Mouse (Mus musculus) MEL (cell line): ENCODE results near the gene Atp8b4. TPM values are rescaled to one million over a fixed set of nuclear protein-coding genes. Genes with fewer than 3 reads are reported as not detected.

Experiments
- DNase-seq: peaks from one replicate; pipeline ENCODE4 v3.0.0; 2011; ENCODE audit warnings: low read depth, low spot score
- H3K27ac ChIP-seq: 2 replicates; pipeline ENCODE4 v1.5.1; 2012; ENCODE audit warnings: low read depth, mild to moderate bottlenecking, control low read depth, low read length, moderate library complexity; ENCODE audit not compliant: control insufficient read depth
- H3K27me3 ChIP-seq, 2 experiments: fragments of 150-350 bp in 1 of 2; sonication (generic) in 1 of 2; 2 replicates each; pipeline ENCODE4 v1.6.1; 2012; ENCODE audit warnings: low read length in 2 of 2, mild to moderate bottlenecking in 2 of 2, improper control_type of control experiment in 1 of 2, moderate library complexity in 1 of 2; ENCODE audit not compliant: insufficient read depth in 2 of 2, control insufficient read depth in 1 of 2
- H3K36me3 ChIP-seq, 2 experiments: 2 replicates each; pipeline ENCODE4 v1.6.1; 2012 to 2014; ENCODE audit warnings: low read length in 2 of 2, improper control_type of control experiment in 1 of 2, inconsistent platforms in 1 of 2, mild to moderate bottlenecking in 1 of 2; ENCODE audit not compliant: insufficient read depth in 2 of 2, control insufficient read depth in 1 of 2
- H3K4me1 ChIP-seq, 2 experiments: fragments of 150-350 bp in 1 of 2; sonication (generic) in 1 of 2; 2 replicates each; pipeline ENCODE4 v1.6.1; 2012; ENCODE audit warnings: low read length in 2 of 2, improper control_type of control experiment in 1 of 2, mild to moderate bottlenecking in 1 of 2; ENCODE audit not compliant: insufficient read depth in 2 of 2, control insufficient read depth in 1 of 2
- H3K4me3 ChIP-seq, 2 experiments: fragments of 150-350 bp in 1 of 2; sonication (generic) in 1 of 2; 2 replicates each; pipeline ENCODE4 v1.5.1; 2012; ENCODE audit warnings: low read depth in 2 of 2, low read length in 2 of 2, mild to moderate bottlenecking in 2 of 2, moderate library complexity in 2 of 2, control low read depth in 1 of 2, improper control_type of control experiment in 1 of 2; ENCODE audit not compliant: control insufficient read depth in 1 of 2, insufficient read depth in 1 of 2
- H3K79me2 ChIP-seq: 2 replicates; pipeline ENCODE4 v1.6.1; 2012; ENCODE audit warnings: mild to moderate bottlenecking, low read length, moderate library complexity; ENCODE audit not compliant: control insufficient read depth, poor library complexity, insufficient read depth
- H3K9ac ChIP-seq: 2 replicates; pipeline ENCODE4 v1.6.1; 2012; ENCODE audit warnings: low read depth, mild to moderate bottlenecking, control low read depth, low read length, moderate library complexity; ENCODE audit not compliant: control insufficient read depth, poor library complexity, severe bottlenecking
- H3K9me3 ChIP-seq: fragments of 150-350 bp; sonication (generic); replicated peaks from 2 replicates; pipeline ENCODE4 v1.6.1; 2012; ENCODE audit warnings: mild to moderate bottlenecking, low read length, improper control_type of control experiment, moderate library complexity; ENCODE audit not compliant: insufficient read depth
- BHLHE40 ChIP-seq: IDR thresholded peaks from 2 replicates; pipeline ENCODE4 v1.6.1; 2012; ENCODE audit warnings: low read depth, mild to moderate bottlenecking, inconsistent platforms, low read length, improper control_type of control experiment, borderline replicate concordance
- CHD1 ChIP-seq: IDR thresholded peaks from 2 replicates; pipeline ENCODE4 v1.6.1; 2012; ENCODE audit warnings: low read depth, mild to moderate bottlenecking, inconsistent platforms, low read length, improper control_type of control experiment
- CHD2 ChIP-seq: IDR thresholded peaks from 2 replicates; pipeline ENCODE4 v1.6.1; 2011; ENCODE audit warnings: low read length, improper control_type of control experiment
- CTCF ChIP-seq, 3 experiments: IDR thresholded peaks in 2 of 3; conservative IDR thresholded peaks in 1 of 3; 2 replicates each; pipeline ENCODE4 v1.5.1; 2011 to 2012; ENCODE audit warnings: low read length in 3 of 3, low read depth in 2 of 3, mild to moderate bottlenecking in 2 of 3, improper control_type of control experiment in 1 of 3, inconsistent platforms in 1 of 3, mixed read lengths in 1 of 3, moderate library complexity in 1 of 3; ENCODE audit not compliant: control insufficient read depth in 1 of 3, insufficient read depth in 1 of 3, poor library complexity in 1 of 3, severe bottlenecking in 1 of 3
- E2F4 ChIP-seq: IDR thresholded peaks from 2 replicates; pipeline ENCODE4 v1.6.1; 2011; ENCODE audit warnings: low read depth, low read length, improper control_type of control experiment, borderline replicate concordance
- EP300 ChIP-seq, 2 experiments: IDR thresholded peaks; 2 replicates each; pipeline ENCODE4 v1.6.1; 2011; ENCODE audit warnings: improper control_type of control experiment in 2 of 2, low read length in 2 of 2, low read depth in 1 of 2, mild to moderate bottlenecking in 1 of 2
- ETS1 ChIP-seq: IDR thresholded peaks from 2 replicates; pipeline ENCODE4 v1.6.1; 2012; ENCODE audit warnings: low read depth, mild to moderate bottlenecking, inconsistent platforms, low read length, improper control_type of control experiment, moderate library complexity
- GABPA ChIP-seq: IDR thresholded peaks from 2 replicates; pipeline ENCODE4 v1.6.1; 2012; ENCODE audit warnings: low read depth, mild to moderate bottlenecking, inconsistent platforms, low read length, improper control_type of control experiment, moderate library complexity
- GATA1 ChIP-seq: IDR thresholded peaks from 2 replicates; pipeline ENCODE4 v1.6.1; 2011; ENCODE audit warnings: low read depth, low read length, improper control_type of control experiment
- HCFC1 ChIP-seq: IDR thresholded peaks from 2 replicates; pipeline ENCODE4 v1.6.1; 2012; ENCODE audit warnings: low read depth, mild to moderate bottlenecking, inconsistent platforms, low read length, improper control_type of control experiment, moderate library complexity
- JUND ChIP-seq: IDR thresholded peaks from 2 replicates; pipeline ENCODE4 v1.6.1; 2011; ENCODE audit warnings: low read depth, mild to moderate bottlenecking, improper control_type of control experiment, low read length
- KAT2A ChIP-seq: conservative IDR thresholded peaks from 2 replicates; pipeline ENCODE4 v1.6.1; 2012; ENCODE audit warnings: low read depth, low read length, improper control_type of control experiment, inconsistent platforms
- MAFK ChIP-seq: IDR thresholded peaks from 2 replicates; pipeline ENCODE4 v1.6.1; 2011; ENCODE audit warnings: low read depth, mild to moderate bottlenecking, low read length, improper control_type of control experiment, borderline replicate concordance
- MXI1 ChIP-seq: IDR thresholded peaks from 2 replicates; pipeline ENCODE4 v1.6.1; 2011; ENCODE audit warnings: mild to moderate bottlenecking, low read depth, low read length, improper control_type of control experiment
- MYB ChIP-seq: IDR thresholded peaks from 2 replicates; pipeline ENCODE4 v1.6.1; 2011; ENCODE audit warnings: mild to moderate bottlenecking, low read depth, low read length, improper control_type of control experiment
- MYC ChIP-seq: IDR thresholded peaks from 2 replicates; pipeline ENCODE4 v1.6.1; 2011; ENCODE audit warnings: low read depth, mild to moderate bottlenecking, low read length, improper control_type of control experiment, moderate library complexity
- NELFE ChIP-seq: IDR thresholded peaks from 2 replicates; pipeline ENCODE4 v1.6.1; 2011; ENCODE audit warnings: low read depth, low read length, improper control_type of control experiment
- NRF1 ChIP-seq: IDR thresholded peaks from 2 replicates; pipeline ENCODE4 v1.6.1; 2014; ENCODE audit warnings: low read depth, mild to moderate bottlenecking, inconsistent platforms, low read length, improper control_type of control experiment, moderate library complexity; ENCODE audit not compliant: poor library complexity, insufficient read depth, severe bottlenecking
- POLR2AphosphoS2 ChIP-seq: IDR thresholded peaks from 2 replicates; pipeline ENCODE4 v1.6.1; 2011; ENCODE audit warnings: low read length, improper control_type of control experiment
- POLR2AphosphoS5 ChIP-seq: IDR thresholded peaks from 2 replicates; pipeline ENCODE4 v1.6.1; 2012; ENCODE audit warnings: low read depth, borderline replicate concordance, mild to moderate bottlenecking, inconsistent platforms, low read length, moderate library complexity, mixed read lengths
- RCOR1 ChIP-seq: IDR thresholded peaks from 2 replicates; pipeline ENCODE4 v1.6.1; 2012; ENCODE audit warnings: low read depth, mild to moderate bottlenecking, inconsistent platforms, low read length, improper control_type of control experiment
- SIN3A ChIP-seq: IDR thresholded peaks from 2 replicates; pipeline ENCODE4 v1.6.1; 2012; ENCODE audit warnings: low read length, improper control_type of control experiment, inconsistent platforms
- TAL1 ChIP-seq: IDR thresholded peaks from 2 replicates; pipeline ENCODE4 v1.6.1; 2012; ENCODE audit warnings: mild to moderate bottlenecking, inconsistent platforms, low read length, moderate library complexity, mixed read lengths
- TBP ChIP-seq: IDR thresholded peaks from 2 replicates; pipeline ENCODE4 v1.8.0; 2011; ENCODE audit warnings: low read depth, low read length, improper control_type of control experiment
- TCF12 ChIP-seq: IDR thresholded peaks from 2 replicates; pipeline ENCODE4 v1.6.1; 2014; ENCODE audit warnings: low read depth, mild to moderate bottlenecking, inconsistent platforms, low read length, improper control_type of control experiment, moderate library complexity
- ZMIZ1 ChIP-seq: IDR thresholded peaks from 2 replicates; pipeline ENCODE4 v1.6.1; 2012; ENCODE audit warnings: low read depth, mild to moderate bottlenecking, inconsistent platforms, low read length, improper control_type of control experiment, moderate library complexity
- ZNF384 ChIP-seq: IDR thresholded peaks from 2 replicates; pipeline ENCODE4 v1.6.1; 2012; ENCODE audit warnings: low read depth, mild to moderate bottlenecking, inconsistent platforms, low read length, improper control_type of control experiment
- polyA plus RNA-seq, 2 experiments: library from polyadenylated mRNA; stranded (reverse) in 1 of 2; unstranded in 1 of 2; fragments of >175 nt in 1 of 2; fragments of >200 nt in 1 of 2; gene quantifications; 2 replicates each; pipeline versions ENCODE4 v1.2.1 to v1.2.4; 2012; ENCODE audit warnings: low replicate concordance in 2 of 2, low read depth in 1 of 2; ENCODE audit not compliant: insufficient read length in 2 of 2, insufficient read depth in 1 of 2, missing spikeins in 1 of 2
- total RNA-seq: library from RNA; depleted of rRNA; stranded (reverse); fragments of 300-350 nt; gene quantifications from 2 replicates; pipeline ENCODE4 v1.2.3, GENCODE M21; 2012

Gene Atp8b4
- total and polyA plus RNA-seq, 3 experiments, result not detected

DNA sequence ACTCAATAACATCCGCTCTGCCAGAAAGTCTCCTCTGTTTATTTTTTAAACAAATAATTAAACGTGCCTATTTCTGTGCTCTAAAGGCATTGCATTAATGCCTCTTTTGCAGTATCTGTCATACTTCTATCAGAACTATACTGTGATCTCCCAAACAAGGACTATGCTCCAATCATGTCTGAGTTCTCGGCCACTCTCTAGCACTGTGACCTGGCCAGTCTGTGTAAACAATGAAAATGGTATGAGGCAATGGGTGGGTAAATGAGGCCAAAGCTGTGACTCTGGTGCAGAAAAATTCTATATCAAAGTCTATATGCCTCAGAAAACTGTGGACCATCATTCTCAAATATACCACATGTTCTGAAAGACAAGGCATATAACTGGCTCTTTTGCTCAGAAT is 140.5 kb downstream of the Atp8b4 start:
- no peak overlapping the region for H3K4me3 ChIP-seq
- no peak overlapping the region for H3K9ac ChIP-seq
- H3K9me3 ChIP-seq, result no peaks in the 10 kb centered on the region
- no peak for DNase-seq
- TF ChIP-seq EP300 (IDR thresholded peaks at IDR 0.05; ENCODE audit: low read depth in 1 of 2, low read length in 2 of 2) (no peak), BHLHE40 (no peak), SIN3A (no peak), HCFC1 (no peak), NRF1 (no peak), POLR2AphosphoS5 (no peak), KAT2A (no peak)
- H3K36me3 ChIP-seq, result peaks cover 0 to 3% of the 10 kb centered on the region in 2 experiments; a peak in 1 of 4 replicates
- H3K79me2 ChIP-seq, result no peaks in the 10 kb centered on the region
- no peaks in the 10 kb centered on the region; a peak in 3 of 4 replicates for H3K27me3 ChIP-seq
- H3K27ac ChIP-seq, result no peak overlapping the region
- no peaks in the 10 kb centered on the region for H3K4me1 ChIP-seq

DNA sequence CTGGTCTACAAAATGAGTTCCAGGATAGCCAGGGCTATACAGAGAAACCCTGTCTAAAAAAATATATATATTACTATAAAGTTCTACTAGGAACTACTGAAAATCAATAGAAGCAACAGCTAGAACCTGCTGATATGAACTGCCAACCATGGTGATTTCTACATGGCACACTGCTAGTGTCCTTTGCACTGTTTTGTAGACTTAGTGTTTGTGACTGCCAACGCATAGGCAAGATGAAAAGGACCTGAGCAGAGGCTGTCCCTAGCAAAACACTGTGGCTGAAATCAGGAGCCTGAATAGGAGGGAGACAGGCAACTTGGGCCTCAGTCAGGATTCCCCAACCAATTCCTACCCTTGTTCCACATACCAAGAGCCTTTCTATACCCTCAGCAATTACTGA is 141.2 kb downstream of the Atp8b4 start:
- DNase-seq, result no peak
- Histone ChIP-seq H3K9ac (no peak overlapping the region), H3K27me3 (no peaks in the 10 kb centered on the region; a peak in 3 of 4 replicates), H3K27ac (no peak overlapping the region), H3K4me1 (no peaks in the 10 kb centered on the region), H3K9me3 (no peaks in the 10 kb centered on the region), H3K4me3 (no peak overlapping the region), H3K36me3 (no peaks in the 10 kb centered on the region), H3K79me2 (no peaks in the 10 kb centered on the region)
- TF ChIP-seq TBP (no peak), ETS1 (no peak), MYB (no peak), CHD1 (no peak), MAFK (no peak), TAL1 (no peak), POLR2AphosphoS2 (no peak), MXI1 (no peak), GATA1 (no peak), CHD2 (no peak), ZMIZ1 (no peak)

DNA sequence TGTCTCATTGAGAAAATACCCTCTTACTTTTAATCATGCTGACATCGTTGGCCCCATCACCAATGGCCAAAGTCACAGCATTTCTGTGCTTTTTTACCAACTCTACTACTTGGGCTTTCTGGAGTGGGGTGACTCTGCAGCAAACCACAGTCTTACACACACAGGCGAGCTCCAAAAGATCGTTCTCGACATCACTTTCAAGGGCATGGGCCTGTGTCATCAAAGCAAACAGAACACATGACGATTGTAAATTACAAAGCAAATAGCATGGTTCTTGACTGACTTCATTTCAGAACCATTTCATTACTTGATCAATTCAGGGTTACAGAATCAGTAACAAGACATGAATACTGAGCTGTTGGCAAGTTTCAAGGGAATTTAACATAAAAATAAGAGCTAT is 141.7 kb downstream of the Atp8b4 start:
- H3K9me3 ChIP-seq, result no peaks in the 10 kb centered on the region
- no peaks in the 10 kb centered on the region for H3K36me3 ChIP-seq

More for the DNA sequence above, 141.7 kb downstream of the Atp8b4 start:
- H3K27me3 ChIP-seq, result no peaks in the 10 kb centered on the region; a peak in 3 of 4 replicates
- H3K79me2 ChIP-seq, result no peaks in the 10 kb centered on the region
- no peak overlapping the region for H3K4me3 ChIP-seq
- H3K27ac ChIP-seq, result no peak overlapping the region
- DNase-seq, result no peak
- no peaks in the 10 kb centered on the region for H3K4me1 ChIP-seq
- TF ChIP-seq MXI1 (no peak), MYC (no peak), E2F4 (no peak), RCOR1 (no peak), CHD2 (no peak), ZNF384 (no peak), TBP (no peak), MYB (no peak), GABPA (no peak), GATA1 (no peak), ETS1 (no peak), CHD1 (no peak), BHLHE40 (no peak), MAFK (no peak), NELFE (no peak), HCFC1 (no peak), JUND (no peak), TCF12 (no peak), CTCF (IDR thresholded peaks at IDR 0.05 in 2 of 3, conservative IDR thresholded peaks at IDR 0.05 in 1 of 3; ENCODE audit: control insufficient read depth in 1 of 3, insufficient read depth in 1 of 3, low read depth in 2 of 3, low read length in 3 of 3, poor library complexity in 1 of 3, severe bottlenecking in 1 of 3) (no peak)
- H3K9ac ChIP-seq, result no peak overlapping the region
